Mouse (Mus musculus) CH12.LX (cell line): Measurements from ENCODE around the gene Asap2.

ENCODE experiments used
- CTCF ChIP-seq, 2 experiments: IDR thresholded peaks in 1 of 2; conservative IDR thresholded peaks in 1 of 2; 2 replicates each; pipeline ENCODE4 v1.5.1; 2011 to 2012; ENCODE audit warnings: low read depth in 2 of 2, low read length in 2 of 2, improper control_type of control experiment in 1 of 2, inconsistent platforms in 1 of 2, mild to moderate bottlenecking in 1 of 2, moderate library complexity in 1 of 2
- JUN ChIP-seq: IDR thresholded peaks from 2 replicates; pipeline ENCODE4 v1.6.1; 2011; ENCODE audit warnings: low read depth, mild to moderate bottlenecking, low read length, improper control_type of control experiment, moderate library complexity; ENCODE audit not compliant: insufficient read depth
- MAFK ChIP-seq: IDR thresholded peaks from 2 replicates; pipeline ENCODE4 v1.6.1; 2011; ENCODE audit warnings: low read length, improper control_type of control experiment; ENCODE audit not compliant: insufficient replicate concordance
- POLR2A ChIP-seq: IDR thresholded peaks from 2 replicates; pipeline ENCODE4 v1.6.1; 2011; ENCODE audit warnings: low read depth, mild to moderate bottlenecking, improper control_type of control experiment, low read length

GRCm38 (mm10) chr12:21318143-21318895 lies 328.1 kb downstream of the Asap2 start:
- no peak for TF ChIP-seq MAFK
- TF ChIP-seq POLR2A, result no peak
- no peak for TF ChIP-seq JUN
- TF ChIP-seq CTCF (conservative IDR thresholded peaks at IDR 0.05 in 1 of 2, IDR thresholded peaks at IDR 0.05 in 1 of 2; ENCODE audit: low read depth in 2 of 2, low read length in 2 of 2), result peak; percentile 69 to 90
